Mouse (Mus musculus): ENCODE results near the gene Fhit. TPM values are rescaled to one million over a fixed set of nuclear protein-coding genes. Genes with fewer than 3 reads are reported as not detected.

Gene Fhit
- total and polyA plus RNA-seq, 2 experiments from 2014 or later: 9.9 to 11.8 TPM

DNA sequence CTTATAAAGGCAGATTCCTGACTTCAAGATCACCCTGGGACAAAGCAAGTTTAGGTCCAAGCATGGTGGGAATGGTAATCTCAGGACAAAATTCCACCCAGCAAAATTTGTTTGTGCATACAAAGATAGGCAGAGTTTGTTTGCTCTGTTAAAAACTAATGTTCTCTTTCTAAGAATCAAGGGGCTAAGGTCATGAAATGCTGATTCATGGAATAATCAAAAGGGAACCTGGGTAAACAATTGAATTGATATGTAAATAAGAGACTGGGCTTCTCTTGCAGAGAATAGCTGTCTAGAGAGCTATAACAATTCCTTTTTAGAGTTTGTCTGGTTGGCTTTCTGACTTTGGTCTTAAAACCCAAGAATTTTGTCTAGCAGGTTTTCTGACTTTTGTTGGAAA is 647.8 kb downstream of the Fhit start:
- H3K27me3 ChIP-seq (ENCODE audit: insufficient read depth, low read length): no peaks in the 10 kb centered on the region
- no peak overlapping the region for H3K27ac ChIP-seq (ENCODE audit: low read depth, low read length)
- no peaks in the 10 kb centered on the region for H3K36me3 ChIP-seq (ENCODE audit: insufficient read depth, low read length)
- TF ChIP-seq CTCF (IDR thresholded peaks at IDR 0.05): no peak
- H3K4me2 ChIP-seq (ENCODE audit: low read depth, low read length, poor library complexity, severe bottlenecking): no peak overlapping the region
- H3K9me3 ChIP-seq (ENCODE audit: low read length): no peaks in the 10 kb centered on the region
- no peak overlapping the region for H3K4me3 ChIP-seq (ENCODE audit: low read depth, low read length)
- no peaks in the 10 kb centered on the region for H3K4me1 ChIP-seq (ENCODE audit: insufficient read depth, low read length)
- ATAC-seq (ENCODE audit: low FRiP score) (no peak), DNase-seq (ENCODE audit: low spot score) (no peak)
- H3K9ac ChIP-seq (replicated peaks; ENCODE audit: low read length, poor library complexity, severe bottlenecking): no peak overlapping the region

DNA sequence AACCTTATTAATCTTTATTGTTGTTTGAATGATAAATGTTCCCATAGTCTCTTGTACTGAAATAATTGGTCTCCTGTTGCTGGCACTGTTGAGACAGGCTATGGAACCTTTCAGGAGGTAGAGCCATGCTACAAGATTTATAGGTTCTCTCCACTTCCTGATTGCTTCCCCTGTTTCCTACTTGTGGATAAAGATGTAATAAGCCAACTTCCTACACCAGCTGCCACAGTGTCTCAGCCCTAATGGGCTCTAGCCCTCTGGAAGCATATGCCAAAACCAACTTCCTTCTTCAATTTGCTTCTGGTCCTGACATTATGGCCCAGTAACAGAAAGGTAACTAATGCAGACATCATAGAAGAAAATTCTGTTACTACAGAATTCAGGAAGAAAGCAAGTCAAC is 652.6 kb downstream of the Fhit start:
- H3K36me3 ChIP-seq (ENCODE audit: insufficient read depth, low read length): no peaks in the 10 kb centered on the region
- H3K4me2 ChIP-seq (ENCODE audit: low read depth, low read length, poor library complexity, severe bottlenecking): no peak overlapping the region
- H3K9ac ChIP-seq (replicated peaks; ENCODE audit: low read length, poor library complexity, severe bottlenecking): no peak overlapping the region
- no peak overlapping the region for H3K4me3 ChIP-seq (ENCODE audit: low read depth, low read length)
- H3K27ac ChIP-seq (ENCODE audit: low read depth, low read length): no peak overlapping the region
- ATAC-seq (ENCODE audit: low FRiP score) (no peak), DNase-seq (ENCODE audit: low spot score) (no peak)
- H3K4me1 ChIP-seq (ENCODE audit: insufficient read depth, low read length): no peaks in the 10 kb centered on the region
- no peak for TF ChIP-seq CTCF (IDR thresholded peaks at IDR 0.05)
- no peaks in the 10 kb centered on the region for H3K9me3 ChIP-seq (ENCODE audit: low read length)
- H3K27me3 ChIP-seq (ENCODE audit: insufficient read depth, low read length): no peaks in the 10 kb centered on the region

DNA sequence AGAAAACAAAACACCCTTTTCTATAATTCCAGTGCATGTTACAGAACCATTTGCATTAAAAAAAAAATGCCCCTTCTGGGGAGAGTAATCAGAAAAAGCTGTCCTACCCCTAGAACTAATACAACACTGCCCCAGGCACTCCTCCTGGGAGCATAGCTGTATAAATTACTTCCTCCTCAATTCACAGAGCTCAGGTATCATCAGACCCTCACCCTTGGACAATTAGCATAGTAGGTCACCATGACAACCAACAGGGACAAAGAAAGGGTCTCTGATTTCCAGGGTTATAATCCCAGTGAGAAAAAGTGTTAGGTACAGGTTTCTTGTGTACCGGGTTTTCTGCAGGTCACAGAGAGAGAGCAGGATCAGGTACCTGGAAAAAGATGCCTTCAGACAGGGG is 654.3 kb downstream of the Fhit start:
- Histone ChIP-seq H3K4me3 (ENCODE audit: low read depth, low read length) (no peak overlapping the region), H3K27ac (ENCODE audit: low read depth, low read length) (no peak overlapping the region), H3K36me3 (ENCODE audit: insufficient read depth, low read length) (no peaks in the 10 kb centered on the region), H3K4me1 (ENCODE audit: insufficient read depth, low read length) (no peaks in the 10 kb centered on the region), H3K9ac (replicated peaks; ENCODE audit: low read length, poor library complexity, severe bottlenecking) (no peak overlapping the region), H3K9me3 (ENCODE audit: low read length) (no peaks in the 10 kb centered on the region), H3K27me3 (ENCODE audit: insufficient read depth, low read length) (no peaks in the 10 kb centered on the region), H3K4me2 (ENCODE audit: low read depth, low read length, poor library complexity, severe bottlenecking) (no peak overlapping the region)
- ATAC-seq (ENCODE audit: low FRiP score) (no peak), DNase-seq (ENCODE audit: low spot score) (no peak)
- no peak for TF ChIP-seq CTCF (IDR thresholded peaks at IDR 0.05)
- WGBS: 27% methylated on average over 1 of the region's 1 CpGs

DNA sequence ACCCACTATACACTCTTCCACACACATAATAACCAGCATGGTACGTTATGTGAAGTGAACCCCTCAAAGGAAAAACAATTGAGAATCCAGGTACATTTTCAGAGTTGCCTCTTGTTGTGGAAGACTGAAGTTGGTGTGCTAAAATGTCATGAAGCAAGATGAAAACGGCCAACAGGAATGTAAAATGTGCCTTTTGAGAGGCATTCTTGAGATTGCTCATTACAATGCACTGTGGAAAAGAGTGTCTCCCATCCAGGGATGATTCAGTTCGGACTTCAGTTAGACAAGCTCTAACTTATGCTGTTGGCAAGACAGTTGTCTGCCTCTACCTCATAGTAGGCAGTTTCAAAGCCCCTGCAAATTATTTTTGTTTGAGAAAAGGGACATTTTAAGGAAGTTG is 676.0 kb downstream of the Fhit start:
- WGBS: 89% methylated on average over 3 of the region's 3 CpGs

DNA sequence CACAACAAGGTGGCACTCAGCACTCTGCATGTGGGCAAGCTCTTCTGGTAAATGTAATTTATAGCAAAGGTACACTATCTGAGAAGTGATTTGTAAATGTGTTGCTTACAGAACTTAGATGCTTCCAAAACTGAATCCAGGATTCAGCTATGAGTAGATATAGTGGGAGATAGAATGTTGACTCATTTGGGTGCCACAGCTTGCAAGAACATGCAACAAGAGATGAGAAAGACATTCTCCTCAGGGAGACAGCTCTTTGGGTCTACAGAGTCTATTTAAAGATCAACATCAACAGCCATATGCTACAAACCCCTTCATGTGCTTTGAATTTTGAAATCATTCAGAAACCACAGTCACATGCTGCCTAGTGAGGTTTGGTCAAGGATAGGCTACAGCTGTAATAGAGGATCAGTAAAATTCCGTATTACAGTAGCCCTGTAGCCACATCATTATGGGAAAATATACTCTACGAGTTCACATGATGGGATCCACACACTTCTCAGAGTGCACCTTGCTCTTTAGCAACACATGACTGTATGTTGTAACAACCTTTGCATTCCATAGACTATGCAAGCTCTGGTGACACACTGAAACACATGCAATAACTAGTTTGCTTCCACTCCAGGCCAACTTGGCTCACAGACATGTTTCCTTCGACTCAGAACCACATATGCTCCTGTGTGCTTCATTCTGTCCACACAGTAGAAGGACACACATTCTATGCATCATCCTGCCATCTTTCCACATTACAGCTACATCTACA is 678.8 kb downstream of the Fhit start:
- no peaks in the 10 kb centered on the region for H3K4me1 ChIP-seq (ENCODE audit: insufficient read depth, low read length)
- no peaks in the 10 kb centered on the region for H3K9me3 ChIP-seq (ENCODE audit: low read length)
- H3K27me3 ChIP-seq (ENCODE audit: insufficient read depth, low read length): no peaks in the 10 kb centered on the region
- no peak for DNase-seq (ENCODE audit: low spot score)
- 87% methylated on average over 3 of the region's 3 CpGs for WGBS
- H3K27ac ChIP-seq (ENCODE audit: low read depth, low read length): no peak overlapping the region
- H3K4me3 ChIP-seq (ENCODE audit: low read depth, low read length): no peak overlapping the region
- no peak for ATAC-seq (ENCODE audit: low FRiP score)
- H3K9ac ChIP-seq (replicated peaks; ENCODE audit: low read length, poor library complexity, severe bottlenecking): no peak overlapping the region
- no peak overlapping the region for H3K4me2 ChIP-seq (ENCODE audit: low read depth, low read length, poor library complexity, severe bottlenecking)
- TF ChIP-seq CTCF (IDR thresholded peaks at IDR 0.05): no peak
- no peaks in the 10 kb centered on the region for H3K36me3 ChIP-seq (ENCODE audit: insufficient read depth, low read length)

More for the DNA sequence above, 676.0 kb downstream of the Fhit start:
- ATAC-seq (ENCODE audit: low FRiP score) (no peak), DNase-seq (ENCODE audit: low spot score) (no peak)
- Histone ChIP-seq H3K4me3 (ENCODE audit: low read depth, low read length) (no peak overlapping the region), H3K9me3 (ENCODE audit: low read length) (no peaks in the 10 kb centered on the region), H3K4me2 (ENCODE audit: low read depth, low read length, poor library complexity, severe bottlenecking) (no peak overlapping the region), H3K36me3 (ENCODE audit: insufficient read depth, low read length) (no peaks in the 10 kb centered on the region), H3K27ac (ENCODE audit: low read depth, low read length) (no peak overlapping the region), H3K4me1 (ENCODE audit: insufficient read depth, low read length) (no peaks in the 10 kb centered on the region), H3K9ac (replicated peaks; ENCODE audit: low read length, poor library complexity, severe bottlenecking) (no peak overlapping the region), H3K27me3 (ENCODE audit: insufficient read depth, low read length) (no peaks in the 10 kb centered on the region)
- TF ChIP-seq CTCF (IDR thresholded peaks at IDR 0.05): no peak

DNA sequence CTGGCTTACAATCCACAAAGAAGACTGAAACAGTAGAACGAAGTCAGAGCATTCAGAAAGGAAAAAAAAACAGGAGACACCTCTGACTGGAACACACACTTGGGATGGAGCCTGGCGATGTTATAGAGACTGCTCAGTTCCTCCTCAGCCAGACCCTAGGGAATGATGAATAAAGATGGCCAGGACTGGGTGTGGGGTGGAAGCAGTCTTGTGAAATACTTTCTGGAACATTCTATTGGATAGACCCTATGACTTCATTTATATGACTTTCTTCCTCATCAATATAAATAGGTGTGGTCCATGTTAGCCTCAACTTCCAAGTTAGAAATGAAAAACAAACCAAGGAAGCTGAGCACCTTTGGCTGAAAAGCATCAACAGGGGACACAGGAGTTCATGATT is 680.5 kb downstream of the Fhit start:
- ATAC-seq (ENCODE audit: low FRiP score) (no peak), DNase-seq (ENCODE audit: low spot score) (no peak)
- Histone ChIP-seq H3K27me3 (ENCODE audit: insufficient read depth, low read length) (no peaks in the 10 kb centered on the region), H3K36me3 (ENCODE audit: insufficient read depth, low read length) (no peaks in the 10 kb centered on the region), H3K9ac (replicated peaks; ENCODE audit: low read length, poor library complexity, severe bottlenecking) (no peak overlapping the region), H3K4me1 (ENCODE audit: insufficient read depth, low read length) (no peaks in the 10 kb centered on the region), H3K9me3 (ENCODE audit: low read length) (no peaks in the 10 kb centered on the region), H3K27ac (ENCODE audit: low read depth, low read length) (no peak overlapping the region), H3K4me2 (ENCODE audit: low read depth, low read length, poor library complexity, severe bottlenecking) (no peak overlapping the region), H3K4me3 (ENCODE audit: low read depth, low read length) (no peak overlapping the region)
- TF ChIP-seq CTCF (IDR thresholded peaks at IDR 0.05): no peak
- 65% methylated on average over 2 of the region's 2 CpGs for WGBS

Measured in midbrain, postnatal 0 days (tissue).